Mouse (Mus musculus): ENCODE results near the gene Tspan32.
A peak's percentile ranks its signal among the peaks of the same experiment; 100 is the strongest.

The Tspan32 gene

GRCm38 (mm10) chr7:143042089-143042488 is 37.2 kb downstream of the Tspan32 start:
- Histone ChIP-seq H3K27me3 (ENCODE audit: insufficient read depth, low read length) (peaks cover 10% of the 10 kb centered on the region), H3K9me3 (ENCODE audit: low read length) (no peaks in the 10 kb centered on the region), H3K36me3 (ENCODE audit: insufficient read depth, low read length) (peaks cover 2% of the 10 kb centered on the region; the same call in 1 of the 2 replicates), H3K4me1 (replicated peaks; ENCODE audit: low read depth, low read length) (no peaks in the 10 kb centered on the region), H3K4me3 (replicated peaks; ENCODE audit: low read length) (no peak overlapping the region)
- TF ChIP-seq NANOG (IDR thresholded peaks at IDR 0.05; ENCODE audit: borderline replicate concordance, low read length) (no peak), CTCF (conservative IDR thresholded peaks at IDR 0.05; ENCODE audit: low read length) (no peak), POU5F1 (IDR thresholded peaks at IDR 0.05; ENCODE audit: borderline replicate concordance, low read length) (no peak)

- no peak for TF ChIP-seq CTCF (conservative IDR thresholded peaks at IDR 0.05; ENCODE audit: low read length)
- TF ChIP-seq POU5F1 (IDR thresholded peaks at IDR 0.05; ENCODE audit: borderline replicate concordance, low read length): no peak
- TF ChIP-seq NANOG (IDR thresholded peaks at IDR 0.05; ENCODE audit: borderline replicate concordance, low read length): no peak
- Histone ChIP-seq H3K9me3 (ENCODE audit: low read length) (no peaks in the 10 kb centered on the region), H3K36me3 (ENCODE audit: insufficient read depth, low read length) (0 out of 2 replicates have a peak, but pooled peaks cover 2% of the 10 kb centered on the region), H3K27me3 (ENCODE audit: insufficient read depth, low read length) (peaks cover 8% of the 10 kb centered on the region), H3K4me1 (replicated peaks; ENCODE audit: low read depth, low read length) (no peaks in the 10 kb centered on the region), H3K4me3 (replicated peaks; ENCODE audit: low read length) (no peak overlapping the region)
Measured at GRCm38 (mm10) chr7:143042897-143043300, 38.1 kb downstream of the Tspan32 start.

GRCm38 (mm10) chr7:143044049-143044825 is 39.4 kb downstream of the Tspan32 start:
- H3K36me3 ChIP-seq (ENCODE audit: insufficient read depth, low read length): 0 out of 2 replicates have a peak, but pooled peaks cover 2% of the 10 kb centered on the region
- no peak overlapping the region for H3K4me3 ChIP-seq (replicated peaks; ENCODE audit: low read length)
- peaks cover 8% of the 10 kb centered on the region for H3K27me3 ChIP-seq (ENCODE audit: insufficient read depth, low read length)
- peaks cover 3% of the 10 kb centered on the region for H3K4me1 ChIP-seq (replicated peaks; ENCODE audit: low read depth, low read length)
- TF ChIP-seq CTCF (conservative IDR thresholded peaks at IDR 0.05; ENCODE audit: low read length): no peak
- no peak for TF ChIP-seq NANOG (IDR thresholded peaks at IDR 0.05; ENCODE audit: borderline replicate concordance, low read length)
- TF ChIP-seq POU5F1 (IDR thresholded peaks at IDR 0.05; ENCODE audit: borderline replicate concordance, low read length): no peak
- no peaks in the 10 kb centered on the region for H3K9me3 ChIP-seq (ENCODE audit: low read length)

- H3K4me3 ChIP-seq (replicated peaks; ENCODE audit: low read length): no peak overlapping the region
- H3K27me3 ChIP-seq (ENCODE audit: insufficient read depth, low read length): peaks cover 8% of the 10 kb centered on the region
- peaks cover 9% of the 10 kb centered on the region for H3K4me1 ChIP-seq (replicated peaks; ENCODE audit: low read depth, low read length)
- H3K36me3 ChIP-seq (ENCODE audit: insufficient read depth, low read length): 0 out of 2 replicates have a peak, but pooled peaks cover 2% of the 10 kb centered on the region
- no peaks in the 10 kb centered on the region for H3K9me3 ChIP-seq (ENCODE audit: low read length)
- TF ChIP-seq NANOG (IDR thresholded peaks at IDR 0.05; ENCODE audit: borderline replicate concordance, low read length): no peak
- TF ChIP-seq CTCF (conservative IDR thresholded peaks at IDR 0.05; ENCODE audit: low read length): peak; percentile 67
Measured at GRCm38 (mm10) chr7:143044826-143045206, 40.0 kb downstream of the Tspan32 start.

GRCm38 (mm10) chr7:143046358-143046757 is 41.5 kb downstream of the Tspan32 start:
- peaks cover 4% of the 10 kb centered on the region; the same call in 1 of the 2 replicates for H3K27me3 ChIP-seq (ENCODE audit: insufficient read depth, low read length)
- H3K9me3 ChIP-seq (ENCODE audit: low read length): peaks cover 4% of the 10 kb centered on the region; the same call in 1 of the 2 replicates
- no peak for TF ChIP-seq POU5F1 (IDR thresholded peaks at IDR 0.05; ENCODE audit: borderline replicate concordance, low read length)
- no peak for TF ChIP-seq NANOG (IDR thresholded peaks at IDR 0.05; ENCODE audit: borderline replicate concordance, low read length)
- no peak for TF ChIP-seq CTCF (conservative IDR thresholded peaks at IDR 0.05; ENCODE audit: low read length)
- H3K4me3 ChIP-seq (replicated peaks; ENCODE audit: low read length): no peak overlapping the region
- H3K4me1 ChIP-seq (replicated peaks; ENCODE audit: low read depth, low read length): peaks cover 16% of the 10 kb centered on the region
- no peaks in the 10 kb centered on the region for H3K36me3 ChIP-seq (ENCODE audit: insufficient read depth, low read length)

GRCm38 (mm10) chr7:143049331-143049730 is 44.5 kb downstream of the Tspan32 start:
- Histone ChIP-seq H3K36me3 (ENCODE audit: insufficient read depth, low read length) (peaks cover 7% of the 10 kb centered on the region), H3K4me3 (replicated peaks; ENCODE audit: low read length) (no peak overlapping the region), H3K4me1 (replicated peaks; ENCODE audit: low read depth, low read length) (peaks cover 32% of the 10 kb centered on the region), H3K27me3 (ENCODE audit: insufficient read depth, low read length) (no peaks in the 10 kb centered on the region), H3K9me3 (ENCODE audit: low read length) (peaks cover 4% of the 10 kb centered on the region; the same call in 1 of the 2 replicates)
- TF ChIP-seq POU5F1 (IDR thresholded peaks at IDR 0.05; ENCODE audit: borderline replicate concordance, low read length) (no peak), NANOG (IDR thresholded peaks at IDR 0.05; ENCODE audit: borderline replicate concordance, low read length) (no peak), CTCF (conservative IDR thresholded peaks at IDR 0.05; ENCODE audit: low read length) (no peak)

- peaks cover 40% of the 10 kb centered on the region for H3K4me1 ChIP-seq (replicated peaks; ENCODE audit: low read depth, low read length)
- peaks cover 15% of the 10 kb centered on the region for H3K36me3 ChIP-seq (ENCODE audit: insufficient read depth, low read length)
- H3K9me3 ChIP-seq (ENCODE audit: low read length): peaks cover 4% of the 10 kb centered on the region; the same call in 1 of the 2 replicates
- no peak overlapping the region for H3K4me3 ChIP-seq (replicated peaks; ENCODE audit: low read length)
- no peak for TF ChIP-seq NANOG (IDR thresholded peaks at IDR 0.05; ENCODE audit: borderline replicate concordance, low read length)
- TF ChIP-seq CTCF (conservative IDR thresholded peaks at IDR 0.05; ENCODE audit: low read length): no peak
- TF ChIP-seq POU5F1 (IDR thresholded peaks at IDR 0.05; ENCODE audit: borderline replicate concordance, low read length): no peak
- no peaks in the 10 kb centered on the region for H3K27me3 ChIP-seq (ENCODE audit: insufficient read depth, low read length)
Measured at GRCm38 (mm10) chr7:143049841-143050816, 45.3 kb downstream of the Tspan32 start.

- Histone ChIP-seq H3K27me3 (ENCODE audit: insufficient read depth, low read length) (no peaks in the 10 kb centered on the region), H3K9me3 (ENCODE audit: low read length) (peaks cover 4% of the 10 kb centered on the region; the same call in 1 of the 2 replicates), H3K36me3 (ENCODE audit: insufficient read depth, low read length) (peaks cover 27% of the 10 kb centered on the region), H3K4me3 (replicated peaks; ENCODE audit: low read length) (no peak overlapping the region), H3K4me1 (replicated peaks; ENCODE audit: low read depth, low read length) (peaks cover 52% of the 10 kb centered on the region)
- no peak for TF ChIP-seq NANOG (IDR thresholded peaks at IDR 0.05; ENCODE audit: borderline replicate concordance, low read length)
Measured at GRCm38 (mm10) chr7:143051316-143051715, 46.5 kb downstream of the Tspan32 start.
